Mouse (Mus musculus) heart, adult 2 months (tissue): Measurements from ENCODE around the gene Polr1c. TPM values are rescaled to one million over a fixed set of nuclear protein-coding genes. Genes with fewer than 3 reads are reported as not detected.
A peak's percentile ranks its signal among the peaks of the same experiment; 100 is the strongest.

ENCODE experiments used
- DNase-seq, 2 experiments: peaks; one replicate each; pipeline ENCODE4 v3.0.0; 2021
- H3K27ac ChIP-seq: fragments of 200-600 bp; 2 replicates; pipeline ENCODE4 v1.8.1; 2022
- H3K27me3 ChIP-seq: fragments of 200-500 bp; 2 replicates; pipeline ENCODE4 v1.6.1; 2012; ENCODE audit warnings: mild to moderate bottlenecking, low read length, inconsistent platforms, mixed read lengths; ENCODE audit not compliant: control insufficient read depth, insufficient read depth
- H3K36me3 ChIP-seq: fragments of 200-500 bp; 2 replicates; pipeline ENCODE4 v1.6.1; 2012; ENCODE audit warnings: low read length, inconsistent platforms; ENCODE audit not compliant: control insufficient read depth, insufficient read depth
- H3K4me1 ChIP-seq: fragments of 200-500 bp; 2 replicates; pipeline ENCODE4 v1.6.1; 2011; ENCODE audit warnings: low read length; ENCODE audit not compliant: control insufficient read depth, insufficient read depth
- H3K4me3 ChIP-seq: fragments of 200-600 bp; 2 replicates; pipeline ENCODE4 v1.8.1; 2022
- H3K79me2 ChIP-seq: fragments of 200-500 bp; replicated peaks from 2 replicates; pipeline ENCODE4 v1.6.1; 2012; ENCODE audit warnings: mild to moderate bottlenecking, inconsistent platforms, low read length, moderate library complexity, mixed read lengths; ENCODE audit not compliant: control insufficient read depth, insufficient read depth
- H3K9ac ChIP-seq: fragments of 200-500 bp; 2 replicates; pipeline ENCODE4 v1.6.1; 2012; ENCODE audit warnings: low read depth, mild to moderate bottlenecking, control low read depth, inconsistent platforms, low read length, mixed read lengths
- CTCF ChIP-seq: fragments of 200-600 bp; IDR thresholded peaks from 2 replicates; pipeline ENCODE4 v1.8.1; 2022; ENCODE audit warnings: antibody characterized with exemption, mild to moderate bottlenecking, moderate library complexity
- EP300 ChIP-seq: fragments of 200-500 bp; IDR thresholded peaks from 2 replicates; pipeline ENCODE4 v1.6.1; 2011; ENCODE audit warnings: low read depth, low read length, control low read depth; ENCODE audit not compliant: insufficient read depth
- POLR2A ChIP-seq: fragments of 200-500 bp; IDR thresholded peaks from 2 replicates; pipeline ENCODE4 v1.6.1; 2011; ENCODE audit warnings: mild to moderate bottlenecking, low read depth, low read length, control low read depth; ENCODE audit not compliant: insufficient read depth
- WGBS: fragments of 180-500 bp; shearing (Covaris S2); methylation state at CpG from one replicate; pipeline ENCODE4 v1.1.7; 2018; 5-methylcytosine and 5-hydroxymethylcytosine counted together
- intact Hi-C: fragments of 180-260 bp; cut with DNase I; formaldehyde crosslinking; loops from one replicate; pipeline ENCODE4 v1.15.1; 2025
- long read RNA-seq: library from polyadenylated mRNA; stranded (forward); transcript quantifications from one replicate; pipeline ENCODE4 v2.0.0, GENCODE M21; 2021
- polyA plus RNA-seq: library from polyadenylated mRNA; depleted of rRNA; stranded (reverse); fragments of >200 nt; gene quantifications from 2 replicates; pipeline ENCODE4 v1.2.3, GENCODE M21; 2012; rRNA removed
- total RNA-seq, 2 experiments: library from RNA; stranded (reverse); gene quantifications; 2 replicates each; pipeline ENCODE4 v1.2.3; 2021

Gene Polr1c
- total RNA-seq (10 to 100 TPM; 20.2 to 24.7 TPM), polyA plus RNA-seq (19.1 and 25.8 TPM in 2 replicates)
- long read RNA-seq, transcript Polr1c-201 (9 exons, 1,314 nt) = major isoform, 10 of 12 reads
- long read RNA-seq, partial matches to known transcripts = 2 of 12 reads
- long read RNA-seq, other reads (novel, unspliced or antisense) = 0 of 12 reads

DNA sequence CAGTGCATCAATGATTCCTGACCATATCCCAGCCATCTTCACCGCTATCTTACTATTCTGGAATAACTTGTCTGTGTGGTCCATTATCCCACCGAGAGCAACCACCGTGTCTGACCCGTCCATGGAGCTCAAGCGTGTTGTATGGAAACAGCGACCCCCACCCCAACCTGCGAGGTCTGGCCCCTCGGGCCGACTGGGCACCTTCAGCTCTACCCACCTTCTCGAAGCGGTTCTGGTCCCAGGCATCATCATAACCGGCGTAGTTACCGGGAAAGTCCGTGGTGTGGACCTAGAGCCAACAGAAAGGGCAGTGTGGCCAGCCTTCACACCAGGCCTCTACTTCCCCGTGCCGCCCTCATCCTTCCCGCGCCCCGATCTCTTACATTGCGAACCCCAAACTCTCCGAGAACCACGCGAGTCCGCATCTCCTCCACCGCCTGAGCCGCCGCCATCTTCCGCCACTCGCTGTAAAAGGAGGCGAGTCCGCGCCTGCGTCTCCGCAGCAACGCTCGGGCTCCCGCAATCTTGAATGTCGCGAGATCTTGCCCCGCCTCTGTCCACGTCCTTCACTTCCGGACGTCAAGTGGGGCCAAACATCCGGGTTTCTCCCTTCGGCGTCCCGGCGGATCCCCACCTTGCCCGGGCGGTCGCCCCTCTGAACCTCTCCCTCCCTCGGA, at the start of gene Polr1c, which contains the start of gene Yipf3:
Polr1c (minus strand) TSS at position 543 of the 677 bp plus-strand sequence.
Yipf3 (plus strand) TSS at position 569 of the 677 bp plus-strand sequence.
- Histone ChIP-seq H3K27ac (peak within 1 kb of the TSS; percentile 97), H3K4me3 (peak within 1 kb of the TSS; percentile 81), H3K4me1 (peaks cover 5% of the 10 kb centered on the region; the same call in 1 of the 2 replicates), H3K79me2 (peaks cover 2% of the 10 kb centered on the region; the same call in 1 of the 2 replicates), H3K27me3 (no peaks in the 10 kb centered on the region), H3K9ac (peak within 1 kb of the TSS; percentile 97), H3K36me3 (peaks cover 4% of the 10 kb centered on the region; the same call in 1 of the 2 replicates)
- DNase-seq = peak; percentile 96 to 97
- intact Hi-C loops = loop anchor here (2.0 to 5.0 kb wide), 2 partner anchors 45 to 135 kb away; partner anchors contain the start of genes Polh, Xpo5 and Zfp318
- TF ChIP-seq EP300 (0 out of 2 replicates have a peak, but pooled peaks have one; percentile 32), POLR2A (peak; percentile 92), CTCF (no peak)
- under 1% methylated on average over 53 of the region's 53 CpGs for WGBS

GRCm38 (mm10) chr17:46297028-46297363, 49.1 kb upstream of the Polr1c start:
- Histone ChIP-seq H3K79me2 (no peaks in the 10 kb centered on the region), H3K27ac (no peak overlapping the region), H3K36me3 (no peaks in the 10 kb centered on the region), H3K4me3 (peak overlapping the region; percentile 50), H3K4me1 (no peaks in the 10 kb centered on the region; the same call in 1 of the 2 replicates), H3K27me3 (peaks cover 2% of the 10 kb centered on the region), H3K9ac (no peak overlapping the region)
- intact Hi-C loops = loop anchor here (5.0 kb wide), 1 partner anchor 565 kb away; the partner anchor contains the start of gene 1600014C23Rik
- TF ChIP-seq EP300 (no peak), CTCF (no peak), POLR2A (no peak)
- WGBS = 17% methylated on average over 6 of the region's 6 CpGs
- no peak for DNase-seq

DNA sequence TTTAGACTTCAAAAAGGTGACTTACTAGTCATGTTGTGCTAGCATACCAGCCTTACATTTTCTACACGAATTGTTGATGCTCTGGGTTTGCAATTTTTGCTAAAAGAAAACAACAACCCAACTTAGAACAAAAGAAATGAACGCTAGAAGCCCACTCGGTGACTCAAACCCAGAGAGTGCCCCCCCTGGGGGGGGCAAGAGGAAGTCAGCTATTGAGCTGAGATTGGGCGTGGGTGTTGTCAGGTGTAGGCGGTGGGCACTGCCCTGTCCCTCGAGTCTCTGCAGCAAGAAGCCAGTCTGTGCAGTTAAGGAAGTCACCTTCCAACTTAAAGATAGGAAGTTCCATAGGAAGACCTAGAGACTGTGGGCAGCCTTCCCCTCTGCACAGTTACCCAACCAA, 48.7 kb upstream of the Polr1c start:
- H3K4me3 ChIP-seq = no peak overlapping the region

GRCm38 (mm10) chr17:46287678-46288095, 39.8 kb upstream of the Polr1c start:
- Histone ChIP-seq H3K79me2 (no peaks in the 10 kb centered on the region), H3K36me3 (no peaks in the 10 kb centered on the region), H3K4me1 (peaks cover 7% of the 10 kb centered on the region), H3K4me3 (no peak overlapping the region), H3K9ac (no peak overlapping the region), H3K27ac (peak overlapping the region; percentile 64), H3K27me3 (no peaks in the 10 kb centered on the region)
- peak; percentile 70 to 76 for DNase-seq
- TF ChIP-seq POLR2A = no peak
- TF ChIP-seq EP300 = peak; percentile 90; the same call in 1 of the 2 replicates
- intact Hi-C loops = loop anchor here (2.0 kb wide), 1 partner anchor 15 kb away; no protein-coding TSS in a partner anchor
- 23% methylated on average over 11 of the region's 11 CpGs for WGBS

More for the DNA sequence above, 48.7 kb upstream of the Polr1c start:
- no peaks in the 10 kb centered on the region; the same call in 1 of the 2 replicates for H3K4me1 ChIP-seq
- TF ChIP-seq POLR2A = no peak
- TF ChIP-seq EP300 = no peak
- TF ChIP-seq CTCF = no peak
- intact Hi-C loops = loop anchor here (5.0 kb wide), 1 partner anchor 564 kb away; the partner anchor contains the start of gene 1600014C23Rik
- H3K27me3 ChIP-seq = peaks cover 2% of the 10 kb centered on the region
- no peaks in the 10 kb centered on the region for H3K79me2 ChIP-seq
- no peak for DNase-seq
- H3K36me3 ChIP-seq = no peaks in the 10 kb centered on the region
- WGBS = 22% methylated on average over 6 of the region's 6 CpGs
- H3K9ac ChIP-seq = no peak overlapping the region
- no peak overlapping the region for H3K27ac ChIP-seq

DNA sequence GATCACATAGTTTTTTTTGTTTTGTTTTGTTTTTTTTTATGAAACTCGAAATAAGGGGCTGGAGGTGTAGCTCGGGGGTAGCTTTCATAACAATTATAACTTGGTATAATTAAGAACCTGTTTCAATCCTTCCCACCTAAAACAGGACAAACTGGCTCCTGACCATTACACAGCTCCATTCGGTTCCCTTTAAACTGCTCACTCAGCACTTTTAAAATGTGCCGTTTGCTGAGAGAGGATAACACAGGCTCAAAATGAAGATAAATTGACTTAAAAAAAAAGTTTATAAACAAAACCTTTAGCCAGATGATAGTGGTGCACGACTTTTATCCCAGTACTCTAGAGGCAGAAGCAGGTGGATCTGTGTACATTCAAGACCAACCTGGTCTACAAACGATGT, 37.6 kb upstream of the Polr1c start:
- intact Hi-C loops = no loop called here
- Histone ChIP-seq H3K27me3 (no peaks in the 10 kb centered on the region), H3K27ac (no peak overlapping the region), H3K4me1 (peaks cover 9% of the 10 kb centered on the region), H3K79me2 (no peaks in the 10 kb centered on the region), H3K36me3 (peaks cover 2% of the 10 kb centered on the region; the same call in 1 of the 2 replicates), H3K9ac (no peak overlapping the region), H3K4me3 (no peak overlapping the region)
- TF ChIP-seq CTCF (no peak), POLR2A (no peak), EP300 (no peak)
- WGBS = 57% methylated on average over 6 of the region's 6 CpGs
- DNase-seq = no peak

DNA sequence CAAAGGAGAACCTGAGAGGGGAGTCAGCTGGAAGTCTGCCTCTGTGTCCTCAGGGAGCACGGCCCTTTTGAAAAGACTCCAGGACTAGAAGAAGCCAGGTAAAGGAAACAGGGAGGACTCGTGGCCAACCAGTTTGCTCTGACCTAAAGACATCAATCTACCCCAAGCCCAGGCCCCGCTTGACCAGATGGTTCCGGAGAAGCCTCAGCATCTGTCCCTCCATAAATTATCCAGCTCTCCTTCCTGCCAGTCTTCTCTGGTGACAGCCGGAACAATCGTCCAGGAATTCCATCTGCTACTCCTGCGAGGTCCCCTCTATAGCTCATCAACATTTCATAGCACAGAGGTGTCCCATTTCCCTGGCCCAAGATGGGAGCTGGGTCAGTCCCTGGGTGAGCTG, 36.8 kb upstream of the Polr1c start:
- Histone ChIP-seq H3K9ac (no peak overlapping the region), H3K79me2 (no peaks in the 10 kb centered on the region), H3K4me3 (no peak overlapping the region), H3K4me1 (peaks cover 9% of the 10 kb centered on the region), H3K27me3 (no peaks in the 10 kb centered on the region), H3K36me3 (peaks cover 2% of the 10 kb centered on the region; the same call in 1 of the 2 replicates), H3K27ac (no peak overlapping the region)
- 52% methylated on average over 7 of the region's 7 CpGs for WGBS
- intact Hi-C loops = no loop called here
- TF ChIP-seq POLR2A = no peak
- TF ChIP-seq EP300 = no peak
- TF ChIP-seq CTCF = no peak
- no peak for DNase-seq
